Mouse (Mus musculus) CD4-positive, CD25-positive, alpha-beta regulatory T cell, adult 4 months (primary cell): ENCODE results near the gene Ssna1. TPM values are rescaled to one million over a fixed set of nuclear protein-coding genes. Genes with fewer than 3 reads are reported as not detected.
A peak's percentile ranks its signal among the peaks of the same experiment; 100 is the strongest.

Source experiments
- ATAC-seq: one replicate; pipeline ENCODE4 v1.8.0; 2017
- polyA plus RNA-seq, 2 experiments: library from polyadenylated mRNA; unstranded; fragments of 100-300 nt; shearing (Covaris generic); gene quantifications; one replicate each; pipeline ENCODE4 v1.2.1; 2017

Ssna1 gene
- polyA plus RNA-seq, 2 experiments from 2014 or later = 124 to 131 TPM

DNA sequence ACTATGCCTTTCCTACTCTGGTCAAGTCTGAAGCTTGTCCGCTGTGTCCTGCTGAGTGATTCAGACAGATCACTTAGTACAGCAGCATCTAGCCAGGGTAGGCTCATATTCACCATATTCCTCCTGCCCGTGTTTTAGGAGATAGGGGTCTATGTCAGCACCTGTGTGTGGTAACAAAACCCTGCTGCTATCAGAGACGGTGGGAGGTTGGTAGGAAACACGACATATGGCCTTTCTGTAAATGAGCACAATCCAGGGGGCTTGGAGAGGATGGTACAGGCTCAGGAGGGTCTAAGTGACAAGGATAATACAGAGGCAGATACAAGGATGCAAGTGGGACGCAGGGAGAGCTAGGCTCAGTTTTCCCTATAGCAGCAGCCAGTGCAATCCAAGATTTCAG lies 42.7 kb downstream of the Ssna1 start:
- no peak for ATAC-seq

DNA sequence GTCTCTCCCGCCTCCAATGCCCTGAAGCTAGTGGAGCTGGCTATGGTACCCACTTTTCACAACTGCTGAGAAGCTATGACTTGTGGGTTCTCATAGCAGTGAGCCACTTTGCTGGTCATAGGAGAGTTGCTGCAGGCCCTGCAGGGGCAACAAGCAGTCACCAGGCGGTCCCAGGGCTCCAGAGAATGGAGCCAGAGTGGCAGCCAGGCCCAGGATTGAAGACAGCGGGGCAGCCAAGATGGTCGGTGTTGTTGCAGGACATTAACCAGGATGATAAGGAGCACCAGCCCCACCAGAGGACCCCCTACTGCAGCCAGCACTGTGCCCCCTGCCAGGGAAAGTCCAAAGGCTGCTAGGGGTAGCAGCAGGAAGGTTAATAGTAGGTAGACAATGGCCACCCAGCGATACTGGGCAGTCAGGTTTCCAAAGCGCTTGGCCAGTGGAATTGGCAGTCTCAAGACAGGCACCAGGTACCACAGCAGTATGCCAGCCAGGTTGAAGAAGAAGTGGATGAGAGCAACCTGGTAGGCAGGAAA lies 43.2 kb downstream of the Ssna1 start:
- ATAC-seq = no peak

DNA sequence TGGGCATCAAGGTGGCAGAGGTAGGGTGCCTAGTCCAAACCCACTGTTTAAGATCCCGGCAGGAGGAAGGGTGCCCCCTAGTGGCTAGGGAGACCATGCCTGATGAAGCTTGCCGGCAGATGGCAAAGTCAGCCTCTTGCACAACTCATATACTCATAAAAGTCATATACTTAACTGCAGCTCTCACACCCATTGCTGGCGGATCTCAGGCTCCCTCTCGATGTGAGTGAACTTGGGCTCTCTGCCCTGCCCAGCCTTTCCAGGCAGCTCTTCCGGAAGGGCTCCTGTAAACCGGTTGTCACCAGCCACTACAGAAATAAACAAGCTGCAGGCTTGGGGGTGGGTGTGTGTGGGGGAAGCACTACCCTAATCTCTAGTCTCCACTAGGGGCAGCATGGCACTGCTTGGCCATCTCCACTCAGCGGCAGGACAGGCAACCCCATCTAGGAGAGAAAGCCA lies 43.8 kb downstream of the Ssna1 start:
- peak; percentile 52 for ATAC-seq

DNA sequence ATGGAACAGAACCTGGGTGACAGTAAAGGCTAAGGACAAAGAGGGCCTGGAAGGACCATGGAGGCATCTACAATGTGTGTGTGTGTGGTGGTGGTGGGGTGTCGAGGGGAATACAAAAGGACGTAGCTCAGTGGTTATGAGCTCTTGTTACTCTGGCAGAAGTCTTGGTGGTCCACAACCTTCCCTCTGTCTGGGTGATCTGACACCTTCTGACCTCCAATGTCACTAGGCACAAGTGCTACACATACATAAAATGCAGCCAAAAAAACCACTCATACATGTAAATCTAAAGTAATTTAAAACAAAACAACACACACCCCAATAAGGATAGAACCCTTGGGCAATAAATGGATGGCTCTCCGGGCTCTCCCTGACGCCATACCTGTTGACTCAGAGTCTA lies 44.8 kb downstream of the Ssna1 start:
- ATAC-seq = no peak

DNA sequence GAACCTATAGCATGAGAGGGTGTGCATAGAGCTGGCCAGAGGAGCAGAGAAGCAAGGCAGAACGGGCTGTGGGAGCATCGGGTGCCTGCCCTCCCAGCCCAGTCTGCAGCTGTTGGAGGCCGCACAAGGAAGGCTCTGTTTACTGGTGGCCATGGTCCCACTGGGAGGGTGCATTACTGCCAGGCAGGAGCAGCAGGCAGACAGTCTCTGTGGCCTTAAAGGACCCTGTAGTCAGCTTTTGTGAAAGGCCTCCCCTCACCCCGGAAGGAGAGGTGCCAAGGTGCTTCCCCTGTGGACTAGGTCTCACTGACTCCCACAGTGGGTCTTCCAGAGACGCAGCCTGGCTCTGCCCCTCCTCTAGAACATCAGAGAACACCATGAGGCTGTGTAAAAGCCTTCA lies 45.4 kb downstream of the Ssna1 start:
- no peak for ATAC-seq

DNA sequence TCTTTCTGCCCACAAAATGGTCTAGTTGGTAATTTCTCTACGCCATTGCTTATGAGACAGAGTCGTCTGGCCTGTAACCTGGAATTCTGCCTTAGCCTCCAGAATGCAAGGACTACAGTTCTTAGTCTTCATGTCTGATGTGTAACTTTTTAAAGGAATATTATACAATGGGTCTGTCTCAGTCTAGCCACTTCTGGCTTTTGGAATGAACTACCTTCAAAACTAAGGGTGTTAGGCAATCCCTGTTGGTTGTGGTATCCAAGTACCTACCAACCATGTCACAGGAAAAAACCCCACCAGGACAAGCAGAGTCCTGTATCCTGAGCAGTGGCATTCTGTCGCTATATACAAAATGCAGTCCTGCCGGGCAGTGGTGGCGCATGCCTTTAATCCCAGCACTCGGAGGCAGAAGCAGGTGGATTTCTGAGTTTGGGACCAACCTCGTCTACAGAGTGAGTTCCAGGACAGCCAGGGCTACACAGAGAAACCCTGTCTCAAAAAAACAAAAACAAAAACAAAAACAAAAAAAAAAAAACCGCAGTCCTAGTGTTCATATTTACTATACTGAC lies 46.3 kb downstream of the Ssna1 start:
- no peak for ATAC-seq

DNA sequence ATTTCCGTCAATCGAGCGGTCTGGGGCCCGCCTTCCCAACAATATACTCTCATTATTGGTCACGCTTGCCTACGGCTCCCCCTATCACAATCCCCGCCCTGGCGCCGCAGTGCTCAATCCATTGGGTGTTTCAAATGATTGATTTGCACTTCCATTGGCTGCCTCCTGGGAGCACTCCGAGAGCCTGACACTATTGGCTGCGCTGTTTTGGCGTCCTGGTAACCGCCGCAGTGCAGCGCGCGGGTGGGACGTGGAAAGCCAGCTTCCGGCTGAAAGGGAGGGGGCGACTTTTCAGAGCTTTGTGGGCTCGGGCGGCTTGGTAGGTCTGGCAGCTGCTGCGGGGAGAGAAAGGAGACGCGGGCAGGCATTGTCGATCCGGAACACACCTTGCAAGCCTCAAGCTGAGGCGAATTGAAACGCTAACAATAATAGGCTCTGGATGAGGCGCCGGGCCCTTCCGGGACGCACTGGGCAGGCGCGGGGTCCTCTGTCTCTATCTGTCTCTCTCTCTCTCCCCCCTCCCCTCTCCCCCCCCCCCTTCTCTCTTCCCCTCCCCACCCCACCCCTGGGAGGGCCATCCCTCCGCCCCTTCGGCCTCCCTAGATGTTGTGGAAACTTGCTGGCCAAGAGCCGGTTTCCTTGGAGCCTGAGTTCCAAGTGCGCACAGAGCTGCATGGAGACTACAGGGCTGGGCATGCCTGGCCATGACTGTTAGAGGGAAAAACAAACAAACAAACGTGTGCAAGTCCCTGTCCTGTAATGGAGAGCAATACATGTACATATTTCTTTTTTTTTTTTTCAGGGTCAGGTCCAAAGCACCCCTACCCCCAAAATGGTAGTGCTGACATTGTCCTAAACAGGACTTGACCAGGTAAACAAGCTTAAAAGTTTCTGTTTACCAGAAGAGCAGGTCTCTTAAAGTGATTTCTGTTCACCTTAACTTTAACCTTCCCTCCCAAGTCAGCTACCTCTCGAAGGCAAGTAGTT lies 47.2 kb downstream of the Ssna1 start:
- ATAC-seq = peak; percentile 86

DNA sequence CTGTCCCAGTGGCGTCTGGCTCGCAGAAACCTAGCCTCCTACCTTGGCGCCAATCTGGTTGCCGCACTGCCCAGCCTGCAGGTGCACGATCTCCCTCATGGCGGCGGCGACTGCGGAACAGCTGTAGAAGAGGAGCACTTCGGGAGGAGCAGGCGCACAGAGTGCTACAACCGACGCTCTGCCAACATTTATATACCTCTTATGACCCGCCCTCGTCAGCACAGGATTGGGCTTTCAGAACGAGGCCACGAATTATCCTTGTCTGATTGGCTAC lies 47.8 kb downstream of the Ssna1 start, which contains the start of gene Tubb4b:
Gene Tubb4b (minus strand): TSS at position 211 of the 274 bp plus-strand sequence.
- no peak for ATAC-seq

DNA sequence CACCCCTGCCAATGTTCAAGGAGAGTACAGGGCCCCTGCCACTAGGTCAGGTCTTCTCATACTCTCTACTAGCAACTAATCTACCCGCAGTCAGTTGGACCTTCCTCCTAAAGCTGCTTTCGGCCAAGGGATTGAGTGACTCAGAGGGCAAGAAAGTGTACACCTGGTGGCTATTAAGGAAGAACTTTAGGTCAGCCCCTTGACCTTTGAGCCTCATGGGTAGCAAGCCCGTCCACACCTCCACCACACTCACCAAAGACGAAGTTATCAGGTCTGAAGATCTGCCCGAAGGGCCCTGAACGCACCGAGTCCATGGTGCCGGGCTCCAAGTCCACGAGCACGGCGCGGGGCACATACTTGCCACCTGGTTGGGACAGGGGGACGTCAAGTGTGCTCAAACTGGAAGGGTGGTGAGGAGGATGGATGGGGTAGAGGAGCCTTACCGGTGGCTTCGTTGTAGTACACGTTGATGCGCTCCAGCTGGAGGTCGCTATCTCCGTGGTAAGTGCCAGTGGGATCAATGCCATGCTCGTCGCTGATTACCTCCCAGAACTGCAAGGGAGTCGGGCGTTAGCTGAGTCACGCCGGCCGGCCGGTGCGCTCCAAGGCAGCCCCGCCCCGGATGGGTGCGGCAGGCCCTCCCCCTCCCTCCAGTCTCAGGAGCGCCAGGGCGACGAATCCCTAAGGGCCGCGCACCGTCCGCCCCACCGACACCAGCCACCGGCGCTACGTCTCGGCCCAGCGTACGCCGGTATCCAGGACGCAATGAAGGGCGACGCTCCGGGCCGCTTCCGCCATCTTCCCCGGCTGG lies 48.4 kb downstream of the Ssna1 start:
- peak; percentile 12 for ATAC-seq

DNA sequence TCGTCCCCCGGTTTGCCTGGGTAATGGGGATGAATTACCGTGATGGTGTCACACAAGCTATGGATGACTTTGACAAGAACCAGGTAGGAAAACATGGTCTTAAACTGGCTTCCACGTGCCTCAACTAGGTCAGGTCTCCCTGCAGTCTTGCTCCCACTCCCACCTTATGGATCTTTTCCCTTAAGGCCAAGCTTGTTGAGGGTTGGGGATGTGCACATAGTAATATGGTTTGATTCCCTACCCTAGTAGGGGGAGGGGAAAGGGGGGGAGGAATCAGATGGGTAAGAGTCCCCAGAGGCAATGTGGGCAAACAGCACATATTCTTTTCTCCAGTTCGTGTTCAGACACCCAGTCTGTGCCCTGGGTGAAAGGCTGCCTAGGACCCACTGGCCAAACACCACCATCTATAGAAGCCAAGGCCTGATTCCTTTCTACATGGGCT lies 50.9 kb downstream of the Ssna1 start:
- no peak for ATAC-seq

Other genes with a start within 250 kb of the Ssna1 start
- 10 to 100 TPM in 1 of 2 experiments, 1 to 10 TPM in 1; 8.6 to 13.7 TPM for gene Nsmf, start 218.1 kb downstream of the Ssna1 start, polyA plus RNA-seq
- gene Entpd8, start 192.1 kb downstream of the Ssna1 start, polyA plus RNA-seq = under 1 TPM in 1 of 2 experiments, not detected in 1; 0.52 TPM
- gene Noxa1, start 177.3 kb downstream of the Ssna1 start, polyA plus RNA-seq = 1 to 10 TPM; 5.5 to 7.0 TPM
- gene Nrarp, start 91.7 kb downstream of the Ssna1 start, polyA plus RNA-seq = under 1 TPM in 1 of 2 experiments, not detected in 1; 0.28 TPM
- 10 to 100 TPM; 60.5 to 94.3 TPM for gene Tor4a, start 75.6 kb downstream of the Ssna1 start, polyA plus RNA-seq
- gene Nelfb, start 60.9 kb downstream of the Ssna1 start, polyA plus RNA-seq = 10 to 100 TPM; 48.2 to 55.8 TPM
- gene Stpg3, start 57.8 kb downstream of the Ssna1 start, polyA plus RNA-seq = not detected
- not detected for gene Fam166a, start 53.7 kb downstream of the Ssna1 start, polyA plus RNA-seq
- 100 to 1,000 TPM in 1 of 2 experiments, 10 to 100 TPM in 1; 94.5 to 120 TPM for gene Tubb4b, start 47.7 kb downstream of the Ssna1 start, polyA plus RNA-seq
- not detected for gene Slc34a3, start 38.1 kb downstream of the Ssna1 start, polyA plus RNA-seq
- gene Rnf224, start 35.7 kb downstream of the Ssna1 start, polyA plus RNA-seq = not detected
- under 1 TPM; 0.38 to 0.57 TPM for gene Rnf208, start 30.2 kb downstream of the Ssna1 start, polyA plus RNA-seq
- gene Cysrt1, start 30.0 kb downstream of the Ssna1 start, polyA plus RNA-seq = not detected
- gene AL732309.1, start 25.6 kb downstream of the Ssna1 start, polyA plus RNA-seq = 1 to 10 TPM; 5.9 to 7.1 TPM
- gene Tmem203, start 17.0 kb downstream of the Ssna1 start, polyA plus RNA-seq = 10 to 100 TPM in 1 of 2 experiments, 1 to 10 TPM in 1; 9.5 to 10.4 TPM
- gene Tprn, start 9.8 kb downstream of the Ssna1 start, polyA plus RNA-seq = 1 to 10 TPM; 1.8 to 3.8 TPM
- gene Anapc2, start within 50 bp of the Ssna1 start, polyA plus RNA-seq = 10 to 100 TPM; 34.8 to 54.1 TPM
- not detected for gene Tmem210, start 15.7 kb upstream of the Ssna1 start, polyA plus RNA-seq
- gene Lrrc26, start 17.5 kb upstream of the Ssna1 start, polyA plus RNA-seq = not detected
- gene Grin1, start 46.7 kb upstream of the Ssna1 start, polyA plus RNA-seq = not detected
- gene Man1b1, start 59.9 kb upstream of the Ssna1 start, polyA plus RNA-seq = 10 to 100 TPM; 21.7 to 32.4 TPM
- 10 to 100 TPM; 15.5 to 24.6 TPM for gene Dpp7, start 83.9 kb upstream of the Ssna1 start, polyA plus RNA-seq
- 10 to 100 TPM; 18.0 to 18.8 TPM for gene Uap1l1, start 93.2 kb upstream of the Ssna1 start, polyA plus RNA-seq
- gene Sapcd2, start 99.9 kb upstream of the Ssna1 start, polyA plus RNA-seq = 1 to 10 TPM in 1 of 2 experiments, under 1 TPM in 1; 0.58 to 1.2 TPM
- not detected for gene Entpd2, start 123.4 kb upstream of the Ssna1 start, polyA plus RNA-seq
- 1 to 10 TPM; 1.4 to 2.3 TPM for gene Npdc1, start 126.9 kb upstream of the Ssna1 start, polyA plus RNA-seq
- 10 to 100 TPM in 1 of 2 experiments, 1 to 10 TPM in 1; 4.0 to 11.7 TPM for gene Fut7, start 150.8 kb upstream of the Ssna1 start, polyA plus RNA-seq
- gene Abca2, start 156.3 kb upstream of the Ssna1 start, polyA plus RNA-seq = 10 to 100 TPM; 31.9 to 45.3 TPM
- 1 to 10 TPM; 1.2 to 2.2 TPM for gene Clic3, start 184.4 kb upstream of the Ssna1 start, polyA plus RNA-seq
- gene Paxx, start 188.7 kb upstream of the Ssna1 start, polyA plus RNA-seq = 100 to 1,000 TPM in 1 of 2 experiments, 10 to 100 TPM in 1; 74.7 to 102 TPM
- gene Ptgds, start 197.6 kb upstream of the Ssna1 start, polyA plus RNA-seq = not detected
- not detected for gene Lcn12, start 221.5 kb upstream of the Ssna1 start, polyA plus RNA-seq
- gene Fbxw5, start 228.3 kb upstream of the Ssna1 start, polyA plus RNA-seq = 100 to 1,000 TPM in 1 of 2 experiments, 10 to 100 TPM in 1; 60.7 to 143 TPM
- gene C8g, start 229.3 kb upstream of the Ssna1 start, polyA plus RNA-seq = 1 to 10 TPM; 4.5 to 4.6 TPM